Mouse (Mus musculus): ENCODE results near the gene Snx10.

- no peak for TF ChIP-seq CTCF (IDR thresholded peaks at IDR 0.05; ENCODE audit: control insufficient read depth, insufficient read depth, insufficient replicate concordance, low read depth, low read length)
- TF ChIP-seq POLR2A (IDR thresholded peaks at IDR 0.05; ENCODE audit: control insufficient read depth, low read depth, low read length): no peak
These were observed 109.4 kb downstream of the Snx10 start for GRCm38 (mm10) chr6:51632928-51633662.
